ENCODE assay signal across 9 mouse cellular contexts in genomic region chr10:83062315-83062714, GRCm38 (mm10).
DNase-seq lines count a peak whose midpoint lies in the region; ATAC-seq lines count a peak whose summit lies in the region.
"Had no signal": no experiment of that assay in that cellular context is flagged by ENCODE, and none has a peak within 500 bp of the region (broad histone marks: within the 10 kb centered on the region; RNA-seq: fewer than 3 reads in every experiment).

No protein-coding gene starts in this region.

- H3K27ac ChIP-seq in embryonic facial prominence, embryonic 14.5 days (replicated peaks; ENCODE audit: low read depth, low read length), result no peak overlapping the region
- H3K27ac ChIP-seq in embryonic facial prominence, embryonic 10.5 days (replicated peaks), result no peak overlapping the region
- no peak overlapping the region for H3K27ac ChIP-seq in midbrain, embryonic 14.5 days (replicated peaks; ENCODE audit: low read depth, low read length)
- no peak overlapping the region for H3K27ac ChIP-seq in midbrain, embryonic 15.5 days
- no peak overlapping the region for H3K27ac ChIP-seq in neural tube, embryonic 15.5 days (replicated peaks)

- H3K4me1 ChIP-seq in embryonic facial prominence, embryonic 14.5 days (ENCODE audit: control insufficient read depth, insufficient read depth, low read length), result peaks cover 3% of the 10 kb centered on the region; the same call in 1 of the 2 replicates
- peaks cover 24% of the 10 kb centered on the region for H3K4me1 ChIP-seq in embryonic facial prominence, embryonic 10.5 days
- H3K4me1 ChIP-seq in midbrain, embryonic 14.5 days (ENCODE audit: control insufficient read depth, insufficient read depth, low read length), result no peaks in the 10 kb centered on the region; the same call in none of the 2 replicates
- H3K4me1 ChIP-seq in midbrain, embryonic 15.5 days, result peaks cover 22% of the 10 kb centered on the region
- peaks cover 33% of the 10 kb centered on the region for H3K4me1 ChIP-seq in neural tube, embryonic 15.5 days

- H3K4me3 ChIP-seq in embryonic facial prominence, embryonic 14.5 days (ENCODE audit: low read depth, low read length), result no peak overlapping the region
- H3K4me3 ChIP-seq in embryonic facial prominence, embryonic 10.5 days, result no peak overlapping the region
- H3K4me3 ChIP-seq in midbrain, embryonic 14.5 days (replicated peaks; ENCODE audit: low read depth, low read length), result no peak overlapping the region
- H3K4me3 ChIP-seq in midbrain, embryonic 15.5 days, result no peak overlapping the region
- H3K4me3 ChIP-seq in neural tube, embryonic 15.5 days (replicated peaks), result no peak overlapping the region

- H3K36me3 ChIP-seq in embryonic facial prominence, embryonic 14.5 days (ENCODE audit: control insufficient read depth, insufficient read depth, low read length), result no peaks in the 10 kb centered on the region
- no peaks in the 10 kb centered on the region; the same call in 1 of the 2 replicates for H3K36me3 ChIP-seq in embryonic facial prominence, embryonic 10.5 days (replicated peaks)
- no peaks in the 10 kb centered on the region for H3K36me3 ChIP-seq in midbrain, embryonic 14.5 days (ENCODE audit: control insufficient read depth, insufficient read depth, low read length)
- no peaks in the 10 kb centered on the region for H3K36me3 ChIP-seq in midbrain, embryonic 15.5 days (replicated peaks)
- H3K36me3 ChIP-seq in neural tube, embryonic 15.5 days, result no peaks in the 10 kb centered on the region

- no peak overlapping the region for H3K9ac ChIP-seq in embryonic facial prominence, embryonic 14.5 days (ENCODE audit: low read depth, low read length)
- H3K9ac ChIP-seq in midbrain, embryonic 14.5 days (replicated peaks; ENCODE audit: low read length), result no peak overlapping the region
- H3K9ac ChIP-seq in midbrain, embryonic 15.5 days, result no peak overlapping the region
- H3K9ac ChIP-seq in neural tube, embryonic 15.5 days (replicated peaks), result no peak overlapping the region

- 51% methylated on average over 9 of the region's 9 CpGs for WGBS in embryonic facial prominence, embryonic 14.5 days
- WGBS in embryonic facial prominence, embryonic 10.5 days, result 87% methylated on average over 9 of the region's 9 CpGs
- 77% methylated on average over 9 of the region's 9 CpGs for WGBS in midbrain, embryonic 14.5 days
- 76% methylated on average over 9 of the region's 9 CpGs for WGBS in midbrain, embryonic 15.5 days
- 64% methylated on average over 9 of the region's 9 CpGs for WGBS in neural tube, embryonic 15.5 days

- H3K9me3 ChIP-seq in embryonic facial prominence, embryonic 14.5 days (ENCODE audit: control insufficient read depth, low read length), result no peaks in the 10 kb centered on the region
- H3K9me3 ChIP-seq in embryonic facial prominence, embryonic 10.5 days, result no peaks in the 10 kb centered on the region
- no peaks in the 10 kb centered on the region for H3K9me3 ChIP-seq in midbrain, embryonic 14.5 days (ENCODE audit: control insufficient read depth, low read length)
- H3K9me3 ChIP-seq in midbrain, embryonic 15.5 days, result no peaks in the 10 kb centered on the region
- no peaks in the 10 kb centered on the region for H3K9me3 ChIP-seq in neural tube, embryonic 15.5 days (replicated peaks)

- ATAC-seq in embryonic facial prominence, embryonic 14.5 days (ENCODE audit: low read depth), result 0 out of 2 replicates have a peak, but pooled peaks have one; percentile 24
- ATAC-seq in midbrain, embryonic 14.5 days (ENCODE audit: low FRiP score, low TSS enrichment), result no peak
- no peak for ATAC-seq in midbrain, embryonic 15.5 days (replicated peaks)
- no peak for ATAC-seq in neural tube, embryonic 15.5 days (ENCODE audit: low FRiP score)

- peak; percentile 41 for DNase-seq in embryonic facial prominence, embryonic 14.5 days (ENCODE audit: low spot score)
- no peak for DNase-seq in embryonic facial prominence, embryonic 10.5 days (ENCODE audit: low spot score)
- DNase-seq in midbrain, embryonic 14.5 days, result peak; percentile 31
- peak; percentile 39 for DNase-seq in heart, postnatal 4 days
- DNase-seq in right cerebral cortex, postnatal 36 days (ENCODE audit: low spot score in 2 of 2), result peak; percentile 53 to 74
- DNase-seq in B cell, adult 2 months, result no peak
- DNase-seq: thymus, adult 18-20 months had no signal

- H3K4me2 ChIP-seq in embryonic facial prominence, embryonic 14.5 days (ENCODE audit: low read depth, low read length), result no peak overlapping the region
- no peak overlapping the region for H3K4me2 ChIP-seq in midbrain, embryonic 14.5 days (ENCODE audit: low read length)
- H3K4me2 ChIP-seq in midbrain, embryonic 15.5 days, result no peak overlapping the region
- H3K4me2 ChIP-seq in neural tube, embryonic 15.5 days, result no peak overlapping the region

- H3K27me3 ChIP-seq in embryonic facial prominence, embryonic 14.5 days (replicated peaks; ENCODE audit: control insufficient read depth, insufficient read depth, low read length), result no peaks in the 10 kb centered on the region
- H3K27me3 ChIP-seq in embryonic facial prominence, embryonic 10.5 days (replicated peaks; ENCODE audit: low read depth, poor library complexity, severe bottlenecking), result no peaks in the 10 kb centered on the region
- H3K27me3 ChIP-seq in midbrain, embryonic 14.5 days (ENCODE audit: control insufficient read depth, insufficient read depth, low read length), result no peaks in the 10 kb centered on the region
- H3K27me3 ChIP-seq in midbrain, embryonic 15.5 days (replicated peaks), result no peaks in the 10 kb centered on the region
- H3K27me3 ChIP-seq in neural tube, embryonic 15.5 days (replicated peaks), result no peaks in the 10 kb centered on the region

Comparison
In these comparisons a context has a peak if more than half of its experiments do, and no peak if none do; other contexts are left out.
1. DNase-seq: peak in embryonic facial prominence, embryonic 14.5 days (single experiment), midbrain, embryonic 14.5 days (single experiment), heart, postnatal 4 days (single experiment) and right cerebral cortex, postnatal 36 days (2 of 2); none in embryonic facial prominence, embryonic 10.5 days (single experiment) and B cell, adult 2 months (0 of 2).